Mouse (Mus musculus): ENCODE results near the gene C8g. TPM values are rescaled to one million over a fixed set of nuclear protein-coding genes. Genes with fewer than 3 reads are reported as not detected.

The C8g gene
- polyA plus RNA-seq, 1 experiment, result 4.2 TPM

- WGBS, result 54% methylated on average over 6 of the region's 6 CpGs
- no peak for DNase-seq
- peak within 1 kb of the TSS; percentile 41 for H3K27ac ChIP-seq (ENCODE audit: insufficient read depth, low read length)
Measured at GRCm38 (mm10) chr2:25469969-25470368, 31.6 kb downstream of the C8g start, which contains the start of gene Ptgds. Gene Ptgds, minus strand, starts transcription at chr2:25470046.

GRCm38 (mm10) chr2:25468962-25469915 is 32.3 kb downstream of the C8g start:
- peak; percentile 68 to 72 for DNase-seq
- TF ChIP-seq CTCF (IDR thresholded peaks at IDR 0.05; ENCODE audit: borderline replicate concordance, insufficient read depth, low read depth, low read length) (no peak), POLR2A (IDR thresholded peaks at IDR 0.05; ENCODE audit: borderline replicate concordance, insufficient read depth, low read length) (no peak)
- peak overlapping the region; percentile 41 for H3K27ac ChIP-seq (ENCODE audit: insufficient read depth, low read length)

More at GRCm38 (mm10) chr2:25469969-25470368, 31.6 kb downstream of the C8g start, which contains the start of gene Ptgds:
- Histone ChIP-seq H3K4me1 (ENCODE audit: control insufficient read depth, insufficient read depth, low read length) (peaks cover 60% of the 10 kb centered on the region), H3K27me3 (ENCODE audit: control insufficient read depth, insufficient read depth, low read length) (no peaks in the 10 kb centered on the region), H3K4me3 (replicated peaks; ENCODE audit: insufficient read depth, low read depth, low read length) (no peak within 1 kb of the TSS)
- no peak for TF ChIP-seq POLR2A (IDR thresholded peaks at IDR 0.05; ENCODE audit: borderline replicate concordance, insufficient read depth, low read length)
- no peak for TF ChIP-seq CTCF (IDR thresholded peaks at IDR 0.05; ENCODE audit: borderline replicate concordance, insufficient read depth, low read depth, low read length)

GRCm38 (mm10) chr2:25467606-25468303 is 33.8 kb downstream of the C8g start:
- Histone ChIP-seq H3K4me1 (ENCODE audit: control insufficient read depth, insufficient read depth, low read length) (peaks cover 64% of the 10 kb centered on the region), H3K27ac (ENCODE audit: insufficient read depth, low read length) (peak overlapping the region; percentile 11; the same call in 1 of the 2 replicates), H3K4me3 (replicated peaks; ENCODE audit: insufficient read depth, low read depth, low read length) (no peak overlapping the region), H3K27me3 (ENCODE audit: control insufficient read depth, insufficient read depth, low read length) (no peaks in the 10 kb centered on the region)
- TF ChIP-seq POLR2A (IDR thresholded peaks at IDR 0.05; ENCODE audit: borderline replicate concordance, insufficient read depth, low read length), result no peak
- TF ChIP-seq CTCF (IDR thresholded peaks at IDR 0.05; ENCODE audit: borderline replicate concordance, insufficient read depth, low read depth, low read length), result no peak
- 75% methylated on average over 14 of the region's 14 CpGs for WGBS
- DNase-seq, result no peak

More at GRCm38 (mm10) chr2:25468962-25469915, 32.3 kb downstream of the C8g start:
- no peak overlapping the region for H3K4me3 ChIP-seq (replicated peaks; ENCODE audit: insufficient read depth, low read depth, low read length)
- H3K4me1 ChIP-seq (ENCODE audit: control insufficient read depth, insufficient read depth, low read length), result peaks cover 65% of the 10 kb centered on the region
- no peaks in the 10 kb centered on the region for H3K27me3 ChIP-seq (ENCODE audit: control insufficient read depth, insufficient read depth, low read length)
- WGBS, result 56% methylated on average over 10 of the region's 10 CpGs

GRCm38 (mm10) chr2:25465816-25466635 is 35.5 kb downstream of the C8g start:
- H3K27me3 ChIP-seq (ENCODE audit: control insufficient read depth, insufficient read depth, low read length), result no peaks in the 10 kb centered on the region
- H3K27ac ChIP-seq (ENCODE audit: insufficient read depth, low read length), result peak overlapping the region; percentile 70
- TF ChIP-seq CTCF (IDR thresholded peaks at IDR 0.05; ENCODE audit: borderline replicate concordance, insufficient read depth, low read depth, low read length), result no peak
- TF ChIP-seq POLR2A (IDR thresholded peaks at IDR 0.05; ENCODE audit: borderline replicate concordance, insufficient read depth, low read length), result 0 out of 2 replicates have a peak, but pooled peaks have one; percentile 15
- peak; percentile 54 to 61 for DNase-seq
- H3K4me1 ChIP-seq (ENCODE audit: control insufficient read depth, insufficient read depth, low read length), result peaks cover 70% of the 10 kb centered on the region
- no peak overlapping the region for H3K4me3 ChIP-seq (replicated peaks; ENCODE audit: insufficient read depth, low read depth, low read length)
- 19% methylated on average over 10 of the region's 10 CpGs for WGBS

GRCm38 (mm10) chr2:25465256-25465655 is 36.3 kb downstream of the C8g start:
- Histone ChIP-seq H3K4me1 (ENCODE audit: control insufficient read depth, insufficient read depth, low read length) (peaks cover 70% of the 10 kb centered on the region), H3K27ac (ENCODE audit: insufficient read depth, low read length) (peak overlapping the region; percentile 70), H3K4me3 (replicated peaks; ENCODE audit: insufficient read depth, low read depth, low read length) (no peak overlapping the region), H3K27me3 (ENCODE audit: control insufficient read depth, insufficient read depth, low read length) (no peaks in the 10 kb centered on the region)
- WGBS, result 87% methylated on average over 2 of the region's 2 CpGs
- DNase-seq, result no peak
- TF ChIP-seq POLR2A (IDR thresholded peaks at IDR 0.05; ENCODE audit: borderline replicate concordance, insufficient read depth, low read length), result no peak
- no peak for TF ChIP-seq CTCF (IDR thresholded peaks at IDR 0.05; ENCODE audit: borderline replicate concordance, insufficient read depth, low read depth, low read length)

- peak overlapping the region; percentile 67 for H3K27ac ChIP-seq (ENCODE audit: insufficient read depth, low read length)
- TF ChIP-seq CTCF (IDR thresholded peaks at IDR 0.05; ENCODE audit: borderline replicate concordance, insufficient read depth, low read depth, low read length) (no peak), POLR2A (IDR thresholded peaks at IDR 0.05; ENCODE audit: borderline replicate concordance, insufficient read depth, low read length) (no peak)
- no peak overlapping the region for H3K4me3 ChIP-seq (replicated peaks; ENCODE audit: insufficient read depth, low read depth, low read length)
- H3K4me1 ChIP-seq (ENCODE audit: control insufficient read depth, insufficient read depth, low read length), result peaks cover 62% of the 10 kb centered on the region
- no peaks in the 10 kb centered on the region for H3K27me3 ChIP-seq (ENCODE audit: control insufficient read depth, insufficient read depth, low read length)
- DNase-seq, result peak; percentile 69 to 78
- WGBS, result 35% methylated on average over 3 of the region's 3 CpGs
Measured at GRCm38 (mm10) chr2:25463630-25464029, 37.9 kb downstream of the C8g start.

- H3K4me1 ChIP-seq (ENCODE audit: control insufficient read depth, insufficient read depth, low read length), result peaks cover 71% of the 10 kb centered on the region
- DNase-seq, result peak in 1 of 2 experiments; percentile 42
- no peak for TF ChIP-seq CTCF (IDR thresholded peaks at IDR 0.05; ENCODE audit: borderline replicate concordance, insufficient read depth, low read depth, low read length)
- no peak for TF ChIP-seq POLR2A (IDR thresholded peaks at IDR 0.05; ENCODE audit: borderline replicate concordance, insufficient read depth, low read length)
- WGBS, result 6% methylated on average over 3 of the region's 3 CpGs
- H3K27ac ChIP-seq (ENCODE audit: insufficient read depth, low read length), result peak overlapping the region; percentile 97
- H3K4me3 ChIP-seq (replicated peaks; ENCODE audit: insufficient read depth, low read depth, low read length), result peak overlapping the region; percentile 62
- H3K27me3 ChIP-seq (ENCODE audit: control insufficient read depth, insufficient read depth, low read length), result no peaks in the 10 kb centered on the region
Measured at GRCm38 (mm10) chr2:25461407-25461806, 40.1 kb downstream of the C8g start.
